25 mouse cellular contexts compared by ENCODE assay signal in genomic region chr2:69837244-69837967, GRCm38 (mm10). TPM values are rescaled to one million over a fixed set of nuclear protein-coding genes. Genes with fewer than 3 reads are reported as not detected.
DNase-seq lines count a peak whose midpoint lies in the region; ATAC-seq and TF ChIP-seq lines count a peak whose summit lies in the region.
"Had no signal": no experiment of that assay in that cellular context is flagged by ENCODE, and none has a peak within 500 bp of the region (broad histone marks: within the 10 kb centered on the region; RNA-seq: fewer than 3 reads in every experiment).

No protein-coding gene starts in this region.

- 75% methylated on average over 7 of the region's 7 CpGs for WGBS in intestine, embryonic 15.5 days
- 74% methylated on average over 7 of the region's 7 CpGs for WGBS in intestine, postnatal 0 days
- 66% methylated on average over 7 of the region's 7 CpGs for WGBS in forebrain, postnatal 0 days
- WGBS in embryonic facial prominence, embryonic 10.5 days, result 76% methylated on average over 7 of the region's 7 CpGs

- H3K27me3 ChIP-seq in intestine, embryonic 15.5 days (replicated peaks), result no peaks in the 10 kb centered on the region
- H3K27me3 ChIP-seq in intestine, postnatal 0 days (replicated peaks; ENCODE audit: control insufficient read depth, insufficient read depth, low read length), result no peaks in the 10 kb centered on the region
- H3K27me3 ChIP-seq in MEL (ENCODE audit: control insufficient read depth in 1 of 2, insufficient read depth in 2 of 2, low read length in 2 of 2), result no peaks in the 10 kb centered on the region
- no peaks in the 10 kb centered on the region for H3K27me3 ChIP-seq in forebrain, postnatal 0 days (ENCODE audit: insufficient read depth, low read length)
- H3K27me3 ChIP-seq in embryonic facial prominence, embryonic 10.5 days (replicated peaks; ENCODE audit: low read depth, poor library complexity, severe bottlenecking), result no peaks in the 10 kb centered on the region
- H3K27me3 ChIP-seq: embryonic facial prominence, embryonic 13.5 days; midbrain, embryonic 15.5 days; stomach, embryonic 15.5 days had no signal

- no peak overlapping the region for H3K9ac ChIP-seq in intestine, embryonic 15.5 days
- no peak overlapping the region for H3K9ac ChIP-seq in intestine, postnatal 0 days (ENCODE audit: low read depth, low read length)
- H3K9ac ChIP-seq in MEL (ENCODE audit: control insufficient read depth, low read depth, low read length, poor library complexity, severe bottlenecking), result no peak overlapping the region
- H3K9ac ChIP-seq in forebrain, postnatal 0 days, result no peak overlapping the region
- H3K9ac ChIP-seq: embryonic facial prominence, embryonic 13.5 days; midbrain, embryonic 15.5 days; stomach, embryonic 15.5 days had no signal

- TF ChIP-seq RAD21 in MEL (IDR thresholded peaks at IDR 0.05; ENCODE audit: low read depth, low read length), result no peak

- no peaks in the 10 kb centered on the region for H3K9me3 ChIP-seq in intestine, embryonic 15.5 days
- H3K9me3 ChIP-seq in intestine, postnatal 0 days (ENCODE audit: control insufficient read depth), result no peaks in the 10 kb centered on the region
- H3K9me3 ChIP-seq in MEL (replicated peaks; ENCODE audit: insufficient read depth, low read length), result no peaks in the 10 kb centered on the region
- H3K9me3 ChIP-seq in forebrain, postnatal 0 days (ENCODE audit: low read length), result no peaks in the 10 kb centered on the region
- no peaks in the 10 kb centered on the region for H3K9me3 ChIP-seq in embryonic facial prominence, embryonic 10.5 days
- H3K9me3 ChIP-seq: embryonic facial prominence, embryonic 13.5 days; limb, embryonic 10.5 days; midbrain, embryonic 15.5 days; stomach, embryonic 15.5 days had no signal

- H3K4me2 ChIP-seq in intestine, embryonic 15.5 days (replicated peaks), result no peak overlapping the region
- H3K4me2 ChIP-seq in intestine, postnatal 0 days (replicated peaks; ENCODE audit: low read depth), result no peak overlapping the region
- H3K4me2 ChIP-seq in forebrain, postnatal 0 days (ENCODE audit: low read depth), result no peak overlapping the region
- H3K4me2 ChIP-seq: embryonic facial prominence, embryonic 13.5 days; heart, embryonic 11.5 days; midbrain, embryonic 15.5 days; stomach, embryonic 15.5 days had no signal

- no peak for TF ChIP-seq POLR2A in MEL (IDR thresholded peaks at IDR 0.05; ENCODE audit: control insufficient read depth in 1 of 2, insufficient read depth in 1 of 2, low read depth in 1 of 2, low read length in 2 of 2, poor library complexity in 1 of 2)

- no peaks in the 10 kb centered on the region for H3K4me1 ChIP-seq in intestine, embryonic 15.5 days (replicated peaks)
- H3K4me1 ChIP-seq in intestine, postnatal 0 days (replicated peaks; ENCODE audit: control insufficient read depth, insufficient read depth, low read length), result no peaks in the 10 kb centered on the region
- H3K4me1 ChIP-seq in MEL (ENCODE audit: control insufficient read depth in 1 of 2, insufficient read depth in 2 of 2, low read length in 2 of 2), result no peaks in the 10 kb centered on the region
- H3K4me1 ChIP-seq in forebrain, postnatal 0 days (ENCODE audit: insufficient read depth), result no peaks in the 10 kb centered on the region
- peaks cover 4% of the 10 kb centered on the region for H3K4me1 ChIP-seq in embryonic facial prominence, embryonic 10.5 days
- H3K4me1 ChIP-seq: embryonic facial prominence, embryonic 13.5 days; midbrain, embryonic 15.5 days; stomach, embryonic 15.5 days had no signal

- TF ChIP-seq CTCF in intestine, postnatal 0 days (IDR thresholded peaks at IDR 0.05; ENCODE audit: low read depth), result no peak
- TF ChIP-seq CTCF in MEL (IDR thresholded peaks at IDR 0.05 in 2 of 3, conservative IDR thresholded peaks at IDR 0.05 in 1 of 3; ENCODE audit: control insufficient read depth in 1 of 3, insufficient read depth in 1 of 3, low read depth in 2 of 3, low read length in 3 of 3, poor library complexity in 1 of 3, severe bottlenecking in 1 of 3), result no peak
- TF ChIP-seq CTCF in forebrain, postnatal 0 days (IDR thresholded peaks at IDR 0.05; ENCODE audit: low read depth), result no peak

- no peak overlapping the region for H3K4me3 ChIP-seq in intestine, embryonic 15.5 days (replicated peaks)
- H3K4me3 ChIP-seq in intestine, postnatal 0 days (ENCODE audit: low read depth, low read length), result no peak overlapping the region
- no peak overlapping the region for H3K4me3 ChIP-seq in MEL (ENCODE audit: control insufficient read depth in 1 of 2, insufficient read depth in 1 of 2, low read depth in 2 of 2, low read length in 2 of 2)
- H3K4me3 ChIP-seq in forebrain, postnatal 0 days (ENCODE audit: low read depth, low read length), result no peak overlapping the region
- H3K4me3 ChIP-seq in embryonic facial prominence, embryonic 10.5 days, result no peak overlapping the region
- H3K4me3 ChIP-seq: embryonic facial prominence, embryonic 13.5 days; left cerebral cortex, adult 2 months; limb, embryonic 10.5 days; midbrain, embryonic 15.5 days; stomach, embryonic 15.5 days had no signal

- TF ChIP-seq EP300 in MEL (IDR thresholded peaks at IDR 0.05; ENCODE audit: low read depth in 1 of 2, low read length in 2 of 2), result no peak

- H3K27ac ChIP-seq in intestine, embryonic 15.5 days, result no peak overlapping the region
- no peak overlapping the region for H3K27ac ChIP-seq in intestine, postnatal 0 days (ENCODE audit: low read depth, low read length)
- H3K27ac ChIP-seq in MEL (ENCODE audit: control insufficient read depth, low read depth, low read length), result no peak overlapping the region
- no peak overlapping the region for H3K27ac ChIP-seq in forebrain, postnatal 0 days (ENCODE audit: low read depth, low read length)
- no peak overlapping the region for H3K27ac ChIP-seq in embryonic facial prominence, embryonic 10.5 days (replicated peaks)
- H3K27ac ChIP-seq: embryonic facial prominence, embryonic 13.5 days; left cerebral cortex, adult 2 months; limb, embryonic 10.5 days; midbrain, embryonic 15.5 days; stomach, embryonic 15.5 days had no signal

- peak; percentile 9 for DNase-seq in CD4-positive helper T cell, adult 2 months (ENCODE audit: low read depth, low spot score)
- no peak for DNase-seq in MEL (ENCODE audit: low read depth, low spot score)
- no peak for DNase-seq in forebrain, postnatal 0 days
- no peak for DNase-seq in left cerebral cortex, adult 11 months (ENCODE audit: low spot score)
- no peak for DNase-seq in embryonic facial prominence, embryonic 10.5 days (ENCODE audit: low spot score)
- no peak for DNase-seq in adrenal gland, adult (ENCODE audit: inconsistent age in 2 of 2, low spot score in 1 of 2)
- DNase-seq: adrenal gland, postnatal 10 days; cerebellum, adult 9-10 months; gastrocnemius, postnatal 36 days; heart, postnatal 10 days; kidney, postnatal 36 days; lung, postnatal 10 days; right cerebral cortex, postnatal 25 days; thymus, adult 18-20 months had no signal

- H3K36me3 ChIP-seq in intestine, embryonic 15.5 days, result 0 out of 2 replicates have a peak, but pooled peaks cover 12% of the 10 kb centered on the region
- peaks cover 3% of the 10 kb centered on the region; the same call in 1 of the 2 replicates for H3K36me3 ChIP-seq in intestine, postnatal 0 days (ENCODE audit: control insufficient read depth, insufficient read depth)
- no peaks in the 10 kb centered on the region; a peak in 1 of 4 replicates for H3K36me3 ChIP-seq in MEL (ENCODE audit: control insufficient read depth in 1 of 2, insufficient read depth in 2 of 2, low read length in 2 of 2)
- peaks cover 25% of the 10 kb centered on the region for H3K36me3 ChIP-seq in forebrain, postnatal 0 days (ENCODE audit: insufficient read depth)
- peaks cover 47% of the 10 kb centered on the region for H3K36me3 ChIP-seq in embryonic facial prominence, embryonic 10.5 days (replicated peaks)

- 0 out of 2 replicates have a peak, but pooled peaks have one; percentile 23 for ATAC-seq in intestine, embryonic 15.5 days
- ATAC-seq in intestine, postnatal 0 days, result no peak
- peak; percentile 38 for ATAC-seq in forebrain, postnatal 0 days
- ATAC-seq: CD4-positive, CD25-positive, alpha-beta regulatory T cell, adult 4 months; midbrain, embryonic 15.5 days had no signal

- H3K79me2 ChIP-seq in MEL (ENCODE audit: control insufficient read depth, insufficient read depth, low read length, poor library complexity), result no peaks in the 10 kb centered on the region

RNA-seq across cellular contexts. Expression of gene Klhl23, which starts 15.7 kb away (rescaled TPM):
- 33.3 and 37.2 TPM in 2 replicates for polyA plus RNA-seq in intestine, embryonic 15.5 days (2015; fragmentation: Nextera tagmentation; extraction: Ambion mirVana)
- 17.3 and 21.3 TPM in 2 replicates for polyA plus RNA-seq in intestine, postnatal 0 days (2015; fragmentation: Nextera tagmentation; extraction: Ambion mirVana)
- total RNA-seq in MEL (2012; rRNA removed), result 24.8 and 27.6 TPM in 2 replicates
- polyA plus RNA-seq in MEL (2012; ENCODE audit: insufficient read depth in 1 of 2, insufficient read length in 2 of 2, low read depth in 1 of 2, low replicate concordance in 2 of 2, missing spikeins in 1 of 2), result 100 to 1,000 TPM in 1 of 2 experiments, 10 to 100 TPM in 1; 31.4 to 238 TPM
- total RNA-seq in forebrain, postnatal 0 days (2014; rRNA removed), result 163 and 199 TPM in 2 replicates
- 43.0 and 87.2 TPM in 2 replicates for polyA plus RNA-seq in forebrain, postnatal 0 days (2015; fragmentation: Nextera tagmentation; extraction: Ambion mirVana)
- polyA plus RNA-seq in embryonic facial prominence, embryonic 10.5 days (2016; fragmentation: Nextera tagmentation; extraction: Ambion mirVana), result 24.3 and 24.7 TPM in 2 replicates
- total RNA-seq: neutrophil, adult 5-6 weeks had no signal

RNA-seq across cellular contexts. Expression of gene Ssb, which starts 24.0 kb away (rescaled TPM):
- polyA plus RNA-seq in intestine, embryonic 15.5 days (2015; fragmentation: Nextera tagmentation; extraction: Ambion mirVana), result 290 and 358 TPM in 2 replicates
- polyA plus RNA-seq in intestine, postnatal 0 days (2015; fragmentation: Nextera tagmentation; extraction: Ambion mirVana), result 189 and 192 TPM in 2 replicates
- total RNA-seq in MEL (2012; rRNA removed), result 219 and 221 TPM in 2 replicates
- 1,000 to 10,000 TPM in 1 of 2 experiments, 100 to 1,000 TPM in 1; 357 to 1,377 TPM for polyA plus RNA-seq in MEL (2012; ENCODE audit: insufficient read depth in 1 of 2, insufficient read length in 2 of 2, low read depth in 1 of 2, low replicate concordance in 2 of 2, missing spikeins in 1 of 2)
- total RNA-seq in forebrain, postnatal 0 days (2014; rRNA removed), result 130 and 152 TPM in 2 replicates
- 287 and 316 TPM in 2 replicates for polyA plus RNA-seq in forebrain, postnatal 0 days (2015; fragmentation: Nextera tagmentation; extraction: Ambion mirVana)
- 377 and 407 TPM in 2 replicates for polyA plus RNA-seq in embryonic facial prominence, embryonic 10.5 days (2016; fragmentation: Nextera tagmentation; extraction: Ambion mirVana)

RNA-seq across cellular contexts. Expression of gene Phospho2, which starts 48.0 kb away (rescaled TPM):
- polyA plus RNA-seq in intestine, embryonic 15.5 days (2015; fragmentation: Nextera tagmentation; extraction: Ambion mirVana), result 22.8 and 23.1 TPM in 2 replicates
- polyA plus RNA-seq in intestine, postnatal 0 days (2015; fragmentation: Nextera tagmentation; extraction: Ambion mirVana), result 23.8 and 26.0 TPM in 2 replicates
- total RNA-seq in MEL (2012; rRNA removed), result 11.8 and 13.2 TPM in 2 replicates
- polyA plus RNA-seq in MEL (2012; ENCODE audit: insufficient read depth in 1 of 2, insufficient read length in 2 of 2, low read depth in 1 of 2, low replicate concordance in 2 of 2, missing spikeins in 1 of 2), result 10 to 100 TPM in 1 of 2 experiments, not detected in 1; 13.2 TPM
- total RNA-seq in forebrain, postnatal 0 days (2014; rRNA removed), result 39.2 and 40.8 TPM in 2 replicates
- polyA plus RNA-seq in forebrain, postnatal 0 days (2015; fragmentation: Nextera tagmentation; extraction: Ambion mirVana), result 29.8 and 32.3 TPM in 2 replicates
- 26.1 and 28.5 TPM in 2 replicates for polyA plus RNA-seq in embryonic facial prominence, embryonic 10.5 days (2016; fragmentation: Nextera tagmentation; extraction: Ambion mirVana)

RNA-seq across cellular contexts. Expression of gene Mettl5, which starts 48.0 kb away (rescaled TPM):
- polyA plus RNA-seq in intestine, embryonic 15.5 days (2015; fragmentation: Nextera tagmentation; extraction: Ambion mirVana), result 39.8 and 41.2 TPM in 2 replicates
- polyA plus RNA-seq in intestine, postnatal 0 days (2015; fragmentation: Nextera tagmentation; extraction: Ambion mirVana), result 24.6 and 26.9 TPM in 2 replicates
- total RNA-seq in MEL (2012; rRNA removed), result 27.5 and 32.3 TPM in 2 replicates
- polyA plus RNA-seq in MEL (2012; ENCODE audit: insufficient read depth in 1 of 2, insufficient read length in 2 of 2, low read depth in 1 of 2, low replicate concordance in 2 of 2, missing spikeins in 1 of 2), result 10 to 100 TPM in 1 of 2 experiments, not detected in 1; 29.2 TPM
- total RNA-seq in forebrain, postnatal 0 days (2014; rRNA removed), result 12.5 and 13.0 TPM in 2 replicates
- polyA plus RNA-seq in forebrain, postnatal 0 days (2015; fragmentation: Nextera tagmentation; extraction: Ambion mirVana), result 30.5 and 32.3 TPM in 2 replicates
- 38.0 and 41.9 TPM in 2 replicates for polyA plus RNA-seq in embryonic facial prominence, embryonic 10.5 days (2016; fragmentation: Nextera tagmentation; extraction: Ambion mirVana)

RNA-seq across cellular contexts. Expression of gene Ccdc173, which starts 48.0 kb away (rescaled TPM):
- polyA plus RNA-seq in intestine, embryonic 15.5 days (2015; fragmentation: Nextera tagmentation; extraction: Ambion mirVana), result 1.4 and 1.5 TPM in 2 replicates
- 0.50 and 0.75 TPM in 2 replicates for polyA plus RNA-seq in intestine, postnatal 0 days (2015; fragmentation: Nextera tagmentation; extraction: Ambion mirVana)
- total RNA-seq in MEL (2012; rRNA removed), result 0.85 and 1.1 TPM in 2 replicates
- 1 to 10 TPM in 1 of 2 experiments, not detected in 1; 1.9 TPM for polyA plus RNA-seq in MEL (2012; ENCODE audit: insufficient read depth in 1 of 2, insufficient read length in 2 of 2, low read depth in 1 of 2, low replicate concordance in 2 of 2, missing spikeins in 1 of 2)
- total RNA-seq in forebrain, postnatal 0 days (2014; rRNA removed), result 1.3 and 2.8 TPM in 2 replicates
- polyA plus RNA-seq in forebrain, postnatal 0 days (2015; fragmentation: Nextera tagmentation; extraction: Ambion mirVana), result 1.2 and 1.4 TPM in 2 replicates
- polyA plus RNA-seq in embryonic facial prominence, embryonic 10.5 days (2016; fragmentation: Nextera tagmentation; extraction: Ambion mirVana), result 2.4 TPM in 2 replicates
- polyA plus RNA-seq: spleen, adult 2 months had no signal
